Mouse (Mus musculus) right cerebral cortex, adult 2 months (tissue): ENCODE results near the gene Gm17027.
"Not testable (repeated sequence)": the region's sequence is repeated elsewhere in the genome, so short reads cannot be mapped to it uniquely, and the experiment has no call there.

Source experiments
- DNase-seq, 2 experiments: peaks; one replicate each; pipeline ENCODE4 v3.0.0; 2021 to 2022; ENCODE audit warnings: low spot score in 2 of 2

The Gm17027 gene

DNA sequence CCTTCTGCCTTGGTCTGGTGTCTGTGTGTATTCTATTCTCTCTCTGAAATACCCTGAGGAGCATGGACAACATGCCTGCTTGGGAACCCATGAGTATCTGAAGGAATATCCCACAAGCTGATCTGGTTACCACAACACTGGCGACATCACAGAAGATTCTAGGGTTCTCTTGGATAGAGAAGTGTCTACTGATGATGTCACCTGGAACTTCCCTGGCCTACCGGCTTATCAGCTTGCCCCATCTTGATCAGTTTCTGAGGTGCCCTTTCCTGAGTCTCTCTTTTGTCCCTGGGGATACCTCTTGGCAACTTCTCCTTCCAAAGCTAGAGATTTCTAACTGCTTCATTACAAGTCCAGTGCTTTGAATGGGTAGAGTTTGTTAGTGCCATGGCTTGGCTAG, at the start of gene Gm17027:
TSS of gene Gm17027 (minus strand) at position 101 of the 400 bp plus-strand sequence.
- DNase-seq, result not testable (repeated sequence)

DNA sequence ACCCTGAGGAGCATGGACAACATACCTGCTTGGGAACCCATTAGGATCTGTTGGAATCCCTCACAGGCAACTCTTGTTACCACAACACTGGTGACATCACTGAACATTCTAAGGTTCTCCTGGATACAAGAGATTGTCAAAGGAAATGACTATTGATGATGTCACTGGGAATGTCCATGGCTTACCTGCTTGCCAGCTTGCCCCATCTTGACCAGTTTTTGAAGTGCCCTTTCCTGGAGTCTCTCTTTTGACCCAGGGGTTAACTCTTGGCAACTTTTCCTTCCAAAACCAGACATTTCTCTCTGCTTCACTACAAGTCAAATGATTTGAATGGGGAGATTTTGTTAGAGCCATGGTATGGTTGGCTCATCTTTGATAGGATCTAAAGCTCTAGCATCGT, 28.3 kb upstream of the Gm17027 start, which contains the start of gene Gm3573:
TSS of gene Gm3573 (minus strand) at position 101 of the 400 bp plus-strand sequence.
- not testable (repeated sequence) for DNase-seq

DNA sequence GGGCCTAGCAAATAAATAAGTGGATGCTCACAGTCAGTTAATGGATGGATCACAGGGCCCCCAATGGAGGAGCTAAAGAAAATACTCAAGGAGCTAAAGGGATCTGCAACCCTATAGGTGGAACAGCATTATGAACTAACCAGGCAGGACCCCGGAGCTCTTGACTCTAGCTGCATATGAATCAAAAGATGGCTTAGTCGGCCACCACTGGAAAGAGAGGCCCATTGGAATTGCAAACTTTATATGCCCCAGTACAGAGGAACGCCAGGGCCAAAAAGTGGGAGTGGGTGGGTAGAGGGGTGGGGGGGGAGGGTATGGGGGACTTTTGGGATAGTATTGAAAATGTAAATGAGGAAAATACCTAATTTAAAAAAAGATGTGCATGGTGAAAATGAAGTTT, 21.5 kb upstream of the Gm17027 start:
- DNase-seq, result not testable (repeated sequence)

DNA sequence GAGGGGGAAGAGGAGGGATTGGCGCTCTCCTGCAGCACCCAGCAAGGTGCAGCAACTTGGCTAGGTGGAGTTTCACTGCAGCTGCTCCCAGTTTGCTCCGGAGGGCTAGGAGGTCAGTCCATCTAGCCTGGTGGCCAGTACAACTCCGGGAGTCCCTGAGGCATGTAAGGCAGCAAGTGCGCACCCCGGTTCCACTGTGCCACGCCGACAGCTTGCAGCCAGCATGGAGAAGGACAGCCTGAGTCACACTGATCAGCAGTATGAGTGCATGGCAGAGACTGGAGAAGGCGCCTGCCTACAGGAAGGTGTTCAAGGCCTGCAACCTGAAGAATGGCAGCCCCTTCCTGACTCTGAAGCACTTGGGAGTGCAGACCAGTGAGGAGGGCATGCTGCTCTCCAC, 27.9 kb downstream of the Gm17027 start:
- peak in 1 of 2 experiments; percentile 2 for DNase-seq

DNA sequence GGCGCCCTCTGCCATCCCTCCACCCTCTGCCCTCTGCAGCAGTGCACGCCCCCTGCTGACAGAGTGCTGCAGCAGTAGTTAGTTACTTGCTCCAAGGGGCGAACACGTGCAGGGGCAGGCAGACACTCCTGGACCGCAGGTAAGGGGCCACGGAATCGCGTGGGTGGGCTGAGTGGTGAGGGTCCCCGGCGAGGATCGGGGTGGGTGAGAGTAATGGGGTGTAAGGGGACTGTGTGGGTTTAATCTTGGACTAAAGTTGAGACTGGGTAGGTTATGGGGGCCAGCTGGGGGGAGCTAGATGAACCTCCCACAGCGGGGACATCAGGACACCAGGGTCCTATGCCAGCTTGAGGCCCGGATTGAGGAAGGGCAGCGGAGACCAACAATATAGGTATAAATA, 28.6 kb downstream of the Gm17027 start:
- not testable (repeated sequence) for DNase-seq

DNA sequence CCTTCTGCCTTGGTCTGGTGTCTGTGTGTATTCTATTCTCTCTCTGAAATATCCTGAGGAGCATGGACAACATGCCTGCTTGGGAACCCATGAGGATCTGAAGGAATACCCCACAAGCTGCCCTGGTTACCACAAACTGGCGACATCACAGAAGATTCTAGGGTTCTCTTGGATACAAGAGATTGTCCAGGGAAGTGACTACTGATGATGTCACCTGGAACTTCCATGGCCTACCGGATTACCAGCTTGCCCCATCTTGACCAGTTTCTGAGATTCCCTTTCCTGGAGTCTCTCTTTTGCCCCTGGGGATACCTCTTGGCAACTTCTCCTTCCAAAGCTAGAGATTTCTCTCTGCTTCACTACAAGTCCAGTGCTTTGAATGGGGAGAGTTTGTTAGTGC, 45.2 kb downstream of the Gm17027 start, which contains the start of gene Gm7951:
TSS of gene Gm7951 (minus strand) at position 101 of the 400 bp plus-strand sequence.
- DNase-seq, result not testable (repeated sequence)
